8 mouse cellular contexts compared by ENCODE assay signal in the genomic region with DNA sequence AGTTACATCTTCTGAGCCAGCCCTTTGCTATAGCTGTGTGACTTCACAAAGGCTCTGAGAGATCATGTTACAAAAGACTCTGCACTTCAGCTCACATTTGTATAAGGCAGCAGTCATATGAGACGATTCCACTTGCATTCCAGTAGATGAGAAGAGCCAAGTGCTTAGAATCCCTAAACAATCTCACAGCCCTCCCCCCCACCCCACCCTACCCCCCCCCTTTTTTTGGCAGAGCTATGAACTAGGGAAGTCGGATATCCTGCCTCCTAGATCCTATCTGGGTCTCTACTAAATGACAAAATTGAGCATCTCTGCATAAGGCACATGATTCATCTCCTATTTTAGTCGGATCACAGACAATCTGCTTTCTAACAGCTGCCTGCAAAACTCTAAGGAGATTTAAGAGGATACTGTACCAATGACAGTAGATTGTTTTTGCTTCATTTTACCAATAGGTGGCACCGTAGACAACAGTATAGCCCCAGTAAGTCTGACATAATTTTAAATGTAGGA.
DNase-seq lines count a peak whose midpoint lies in the region; ATAC-seq lines count a peak whose summit lies in the region.

No protein-coding gene starts in this region.

- WGBS in hindbrain, embryonic 13.5 days: 21% methylated on average over 4 of the region's 4 CpGs

- no peaks in the 10 kb centered on the region for H3K9me3 ChIP-seq in hindbrain, embryonic 13.5 days

- peak; percentile 89 for ATAC-seq in hindbrain, embryonic 13.5 days (ENCODE audit: low FRiP score)

- DNase-seq in cerebellum, adult 9-10 months: peak; percentile 5
- DNase-seq in cerebellum, adult 18-20 months: no peak
- DNase-seq in right cerebral cortex, postnatal 25 days: peak; percentile 5
- DNase-seq in right cerebral cortex, postnatal 4 days: no peak
- DNase-seq in lung, postnatal 36 days: peak; percentile 67
- DNase-seq in ovary, postnatal 10 days (ENCODE audit: low spot score): no peak
- DNase-seq in adrenal gland, postnatal 25 days: no peak

- no peak overlapping the region; the same call in 1 of the 2 replicates for H3K9ac ChIP-seq in hindbrain, embryonic 13.5 days

- no peaks in the 10 kb centered on the region for H3K27me3 ChIP-seq in hindbrain, embryonic 13.5 days

- no peak overlapping the region for H3K4me3 ChIP-seq in hindbrain, embryonic 13.5 days

- 0 out of 2 replicates have a peak, but pooled peaks cover 4% of the 10 kb centered on the region for H3K4me1 ChIP-seq in hindbrain, embryonic 13.5 days (replicated peaks)

- no peaks in the 10 kb centered on the region for H3K36me3 ChIP-seq in hindbrain, embryonic 13.5 days

- H3K4me2 ChIP-seq in hindbrain, embryonic 13.5 days: no peak overlapping the region

- peak overlapping the region; percentile 40; the same call in 1 of the 2 replicates for H3K27ac ChIP-seq in hindbrain, embryonic 13.5 days

Comparison
In these comparisons a context has a peak if more than half of its experiments do, and no peak if none do; other contexts are left out.
1. DNase-seq: peak in cerebellum, adult 9-10 months (single experiment), right cerebral cortex, postnatal 25 days (single experiment) and lung, postnatal 36 days (single experiment); none in cerebellum, adult 18-20 months (0 of 2), right cerebral cortex, postnatal 4 days (single experiment), ovary, postnatal 10 days (single experiment) and adrenal gland, postnatal 25 days (single experiment).